Mouse (Mus musculus): Measurements from ENCODE around the gene Axin1.
A peak's percentile ranks its signal among the peaks of the same experiment; 100 is the strongest.

Axin1 gene

DNA sequence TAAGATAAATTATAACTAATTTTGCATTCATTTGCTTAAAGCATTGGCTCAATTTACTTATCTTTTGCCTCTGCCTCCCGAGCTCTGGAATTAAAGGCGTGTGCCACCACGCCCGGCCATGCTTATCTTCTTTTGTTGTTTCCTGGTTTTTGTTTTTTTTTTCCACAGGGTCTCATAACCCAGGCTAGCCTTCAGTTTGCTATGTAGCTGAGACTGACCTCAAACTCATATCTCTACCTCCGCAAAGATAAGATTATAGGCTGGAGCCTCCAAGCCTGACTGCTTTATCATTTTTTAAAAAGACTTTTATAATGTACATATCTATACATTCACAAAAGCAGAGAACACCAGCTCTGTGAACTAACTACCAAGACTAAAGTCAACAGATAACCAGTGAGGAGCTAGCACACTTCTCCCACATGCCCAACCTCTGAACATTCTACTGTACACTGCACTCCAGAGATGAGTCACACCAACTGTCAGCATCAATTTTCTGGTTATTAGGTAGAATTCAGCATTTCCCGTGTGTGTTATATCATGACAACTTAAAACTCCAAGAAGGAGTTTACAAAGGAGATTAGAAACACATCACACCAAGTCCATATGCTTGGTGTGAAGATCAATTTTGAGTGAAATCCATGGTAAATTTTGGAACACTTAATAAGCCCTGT lies 101.8 kb downstream of the Axin1 start:
- no peak for DNase-seq (ENCODE audit: low read depth)

DNA sequence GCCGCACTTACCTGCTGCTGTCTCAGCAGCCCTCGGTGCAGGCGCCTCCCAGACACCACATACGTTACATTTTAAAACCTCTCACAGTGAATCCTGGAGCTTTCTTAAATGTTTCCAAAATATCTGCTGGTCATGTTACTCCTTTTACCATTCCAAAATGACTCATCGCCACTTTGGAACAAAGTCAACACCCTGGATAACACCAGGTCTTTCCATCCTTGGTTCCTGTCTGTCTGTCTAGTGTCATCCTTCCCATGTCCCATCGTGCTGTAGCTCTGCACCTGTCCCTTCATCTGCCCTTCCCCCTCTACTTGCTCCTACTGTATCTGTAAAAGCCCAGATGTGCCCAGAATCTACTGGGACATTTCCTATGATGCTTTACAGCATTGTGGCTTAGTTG lies 102.5 kb downstream of the Axin1 start:
- no peak for DNase-seq (ENCODE audit: low read depth)

DNA sequence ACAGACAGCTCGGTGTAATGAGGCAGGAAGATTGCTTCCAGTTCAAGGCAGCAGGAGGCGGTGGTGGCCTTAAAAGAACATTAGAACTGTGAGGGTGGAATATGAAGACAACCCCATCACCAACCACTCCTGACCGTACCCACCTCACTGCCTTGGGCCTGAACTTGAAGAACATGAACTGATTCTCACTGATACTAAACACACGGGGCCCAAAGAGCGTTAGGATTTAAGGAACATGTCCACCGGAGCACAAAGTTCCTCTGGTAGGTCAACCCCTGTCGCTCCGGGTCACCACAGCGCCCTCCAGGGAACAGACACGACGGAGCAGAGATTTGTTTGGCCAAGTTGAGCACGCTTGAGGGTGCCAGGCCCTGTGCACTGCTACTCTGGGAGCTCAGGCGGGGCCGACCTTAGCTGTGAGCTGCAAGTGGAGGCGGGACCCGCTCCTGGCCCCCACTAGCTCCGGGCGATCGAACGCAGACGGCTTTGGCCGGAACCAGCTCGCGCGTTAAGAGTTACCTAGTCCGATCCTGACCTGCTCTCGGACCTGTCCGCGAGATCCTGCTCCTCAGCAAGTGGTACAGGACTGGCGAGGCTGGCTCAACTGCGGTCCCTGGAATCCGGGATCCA lies 105.1 kb downstream of the Axin1 start:
- DNase-seq (ENCODE audit: low read depth) = peak; percentile 87

DNA sequence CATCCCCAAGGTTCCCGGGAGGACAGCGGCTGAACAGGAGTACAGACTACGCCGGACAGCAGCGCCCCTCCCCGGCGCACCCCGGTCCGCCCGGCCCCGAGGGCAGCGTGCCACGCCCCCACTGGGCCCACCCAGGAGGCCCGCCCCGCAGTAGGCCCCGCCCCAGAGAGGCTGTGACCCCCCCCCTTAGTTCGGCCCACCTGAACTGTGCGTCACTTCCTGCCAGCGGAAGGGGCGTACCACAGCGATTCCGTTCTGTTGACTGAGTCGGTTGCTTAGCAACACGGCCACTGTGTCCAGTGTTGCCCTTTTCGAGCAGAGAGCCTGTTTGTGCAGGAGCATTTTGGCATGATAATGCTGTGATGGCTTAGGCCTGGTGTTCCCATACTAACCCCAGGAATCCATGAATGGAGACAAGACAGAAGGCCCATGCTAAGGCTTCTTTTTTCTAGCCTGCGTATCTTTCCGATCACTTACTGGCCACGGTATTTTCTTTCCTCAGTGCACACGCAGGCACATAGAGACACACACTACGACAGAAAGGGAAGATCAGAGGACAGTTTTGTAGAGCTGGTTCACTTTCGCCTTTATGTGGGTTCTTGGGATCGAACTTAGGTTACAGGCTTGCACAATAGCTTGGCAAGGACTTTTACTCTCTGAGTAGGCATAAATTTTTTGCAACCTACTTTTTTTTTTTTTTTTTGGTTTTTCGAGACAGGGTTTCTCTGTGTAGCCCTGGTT lies 105.8 kb downstream of the Axin1 start, which contains the start of gene Fam234a:
Gene Fam234a (minus strand): TSS at position 142 of the 741 bp plus-strand sequence.
- DNase-seq (ENCODE audit: low read depth) = peak; percentile 96

Measured in 416B (cell line).